Mouse (Mus musculus) bone marrow macrophage, adult 2 months (primary cell): Measurements from ENCODE around the gene H2-M5.
"Not testable (repeated sequence)": the region's sequence is repeated elsewhere in the genome, so short reads cannot be mapped to it uniquely, and the experiment has no call there.

Experiments
- CTCF ChIP-seq: IDR thresholded peaks from 2 replicates; pipeline ENCODE4 v1.5.1; 2012; ENCODE audit warnings: low read depth, mild to moderate bottlenecking, low read length, moderate library complexity
- POLR2A ChIP-seq: IDR thresholded peaks from 2 replicates; pipeline ENCODE4 v1.6.1; 2012; ENCODE audit warnings: mild to moderate bottlenecking, low read depth, low read length, borderline replicate concordance

DNA sequence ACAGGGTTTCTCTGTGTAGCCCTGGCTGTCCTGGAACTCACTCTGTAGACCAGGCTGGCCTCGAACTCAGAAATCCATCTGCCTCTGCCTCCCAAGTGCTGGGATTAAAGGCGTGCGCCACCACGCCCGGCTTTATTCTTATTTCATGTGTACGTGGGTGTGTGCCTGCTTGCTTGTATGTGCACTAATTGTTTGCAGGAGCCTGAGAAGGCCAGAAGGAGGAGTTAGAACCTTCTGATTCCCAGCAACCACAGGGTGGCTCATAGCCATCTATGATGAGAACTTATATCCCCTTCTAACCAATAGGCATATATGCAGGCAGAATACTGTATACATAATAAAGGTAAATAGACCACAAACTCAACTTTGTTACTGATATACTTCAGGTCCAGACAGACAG is 1.3 kb upstream of the H2-M5 start:
- TF ChIP-seq CTCF, POLR2A: not testable (repeated sequence)
